Mouse (Mus musculus): ENCODE measurements at regions not wholly inside any gene's neighbourhood (a gene's known extent, or its start where the extent isn't known, plus 50 kb on each side); places are given as distances from the start of the nearest gene placed in this dataset.

DNA sequence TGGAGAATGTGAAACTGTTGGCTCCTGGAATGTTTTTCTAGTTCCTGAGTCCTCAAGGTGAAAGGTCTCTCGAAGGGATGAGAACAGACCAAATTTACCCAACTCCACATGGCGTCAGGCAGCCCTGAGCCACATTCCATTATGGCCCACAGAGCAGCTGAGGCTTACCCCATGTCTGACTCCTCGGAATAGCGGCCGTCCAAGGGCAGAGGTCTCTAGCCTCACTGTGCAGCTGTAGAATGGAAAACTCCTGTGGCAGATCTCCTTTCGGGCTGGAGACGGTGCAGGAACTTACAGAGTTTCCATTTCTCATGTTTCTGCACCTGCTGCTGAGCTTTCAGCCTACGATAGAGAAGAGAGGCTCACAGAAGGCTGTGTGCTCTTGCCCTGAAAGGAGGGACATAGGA is 69.1 kb upstream of the Eed start:
- Histone ChIP-seq H3K79me3 (ENCODE audit: low read depth) (no peaks in the 10 kb centered on the region), H3K4me3 (ENCODE audit: insufficient read depth, poor library complexity, severe bottlenecking) (no peak overlapping the region), H3K27me3 (ENCODE audit: control insufficient read depth, insufficient read depth, insufficient read length) (no peaks in the 10 kb centered on the region), H3K36me3 (ENCODE audit: control insufficient read depth, insufficient read depth) (no peaks in the 10 kb centered on the region), H3ac (ENCODE audit: control insufficient read depth, insufficient read length, low read depth) (no peak overlapping the region), H3K79me2 (ENCODE audit: control insufficient read depth, insufficient read depth) (no peaks in the 10 kb centered on the region)
- no peak for TF ChIP-seq MYOG (IDR thresholded peaks at IDR 0.05; ENCODE audit: control insufficient read depth, extremely low read depth, insufficient read length)
- no peak for TF ChIP-seq MYOD1 (IDR thresholded peaks at IDR 0.05; ENCODE audit: control insufficient read depth, insufficient read length, low read depth)
- no peak for TF ChIP-seq CTCF (IDR thresholded peaks at IDR 0.05; ENCODE audit: control insufficient read depth, insufficient read depth, insufficient read length)
- no peak for TF ChIP-seq MAX (IDR thresholded peaks at IDR 0.05)
- no peak for TF ChIP-seq CEBPB (IDR thresholded peaks at IDR 0.05; ENCODE audit: low read depth)
- TF ChIP-seq FOSL1 (IDR thresholded peaks at IDR 0.05; ENCODE audit: insufficient read depth, low read length, poor library complexity, severe bottlenecking) = no peak
- no peak for TF ChIP-seq USF1 (IDR thresholded peaks at IDR 0.05; ENCODE audit: low read depth)

DNA sequence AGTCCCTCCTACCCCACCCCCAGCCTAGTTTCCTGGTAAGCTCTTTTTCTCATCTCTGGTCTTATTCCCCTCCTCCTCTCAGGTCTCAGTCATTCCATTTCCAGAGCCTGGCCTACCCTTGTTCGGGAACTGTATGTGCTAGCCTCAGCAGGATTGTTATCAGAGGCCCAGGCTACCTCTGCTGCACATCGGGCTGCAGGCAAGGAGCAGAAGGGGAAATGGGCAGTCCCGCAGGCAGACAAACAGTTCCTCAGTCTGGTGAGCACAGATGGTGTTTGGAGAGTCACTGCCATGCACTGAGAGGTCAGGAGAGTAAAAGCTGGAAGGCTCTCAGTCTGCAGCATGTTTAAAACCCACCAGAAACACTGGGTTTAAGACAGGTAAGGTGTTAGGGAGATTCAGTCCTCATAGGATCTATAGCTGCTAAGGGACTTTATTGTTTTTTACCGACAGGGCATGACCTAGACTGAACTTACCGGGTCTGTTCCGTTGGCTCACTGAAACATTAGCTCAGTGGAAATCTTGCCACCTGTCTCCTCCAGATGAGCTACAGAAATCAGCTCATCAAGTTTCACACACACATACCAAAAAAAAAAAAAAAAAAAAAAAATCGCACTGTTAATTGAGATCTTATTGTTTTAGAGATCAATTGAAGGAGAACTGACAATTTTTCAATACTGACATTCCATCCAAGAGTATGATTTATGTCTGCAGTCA is 74.2 kb upstream of the Eed start:
- Histone ChIP-seq H3K4me3 (ENCODE audit: insufficient read depth, poor library complexity, severe bottlenecking) (no peak overlapping the region), H3K79me2 (ENCODE audit: control insufficient read depth, insufficient read depth) (no peaks in the 10 kb centered on the region), H3K27me3 (ENCODE audit: control insufficient read depth, insufficient read depth, insufficient read length) (no peaks in the 10 kb centered on the region), H3ac (ENCODE audit: control insufficient read depth, insufficient read length, low read depth) (no peak overlapping the region), H3K36me3 (ENCODE audit: control insufficient read depth, insufficient read depth) (no peaks in the 10 kb centered on the region), H3K79me3 (ENCODE audit: low read depth) (no peaks in the 10 kb centered on the region)
- TF ChIP-seq USF1 (IDR thresholded peaks at IDR 0.05; ENCODE audit: low read depth) = no peak

DNA sequence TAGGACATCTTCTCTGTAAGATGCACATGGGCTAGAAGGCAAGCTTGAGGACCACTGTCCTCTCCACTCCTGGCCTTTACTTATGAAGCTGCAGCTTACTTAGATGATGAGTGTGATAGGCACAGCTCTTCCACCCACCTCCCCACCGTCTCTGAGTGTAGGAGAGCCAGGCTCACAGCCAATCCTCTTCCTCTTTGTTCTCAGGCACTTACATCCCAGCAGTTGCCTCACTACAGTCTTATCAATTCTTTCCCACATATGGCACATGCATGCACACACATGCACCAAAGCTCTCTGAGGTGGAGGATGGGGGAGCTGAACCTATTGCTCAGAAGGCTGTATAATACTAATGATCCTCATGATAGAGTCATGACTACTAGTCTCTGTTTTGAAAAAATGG is 72.1 kb upstream of the Picalm start:
- H3K79me2 ChIP-seq (ENCODE audit: control insufficient read depth, insufficient read depth) = no peaks in the 10 kb centered on the region
- H3K4me3 ChIP-seq (ENCODE audit: insufficient read depth, poor library complexity, severe bottlenecking) = no peak overlapping the region
- H3K27me3 ChIP-seq (ENCODE audit: control insufficient read depth, insufficient read depth, insufficient read length) = no peaks in the 10 kb centered on the region
- no peak overlapping the region for H3ac ChIP-seq (ENCODE audit: control insufficient read depth, insufficient read length, low read depth)
- no peaks in the 10 kb centered on the region for H3K36me3 ChIP-seq (ENCODE audit: control insufficient read depth, insufficient read depth)
- no peaks in the 10 kb centered on the region for H3K79me3 ChIP-seq (ENCODE audit: low read depth)
- TF ChIP-seq USF1 (IDR thresholded peaks at IDR 0.05; ENCODE audit: low read depth) (no peak), MYOD1 (IDR thresholded peaks at IDR 0.05; ENCODE audit: control insufficient read depth, insufficient read length, low read depth) (no peak), MYOG (IDR thresholded peaks at IDR 0.05; ENCODE audit: control insufficient read depth, extremely low read depth, insufficient read length) (no peak), MAX (IDR thresholded peaks at IDR 0.05) (no peak), CTCF (IDR thresholded peaks at IDR 0.05; ENCODE audit: control insufficient read depth, insufficient read depth, insufficient read length) (no peak), FOSL1 (IDR thresholded peaks at IDR 0.05; ENCODE audit: insufficient read depth, low read length, poor library complexity, severe bottlenecking) (no peak), CEBPB (IDR thresholded peaks at IDR 0.05; ENCODE audit: low read depth) (no peak)

DNA sequence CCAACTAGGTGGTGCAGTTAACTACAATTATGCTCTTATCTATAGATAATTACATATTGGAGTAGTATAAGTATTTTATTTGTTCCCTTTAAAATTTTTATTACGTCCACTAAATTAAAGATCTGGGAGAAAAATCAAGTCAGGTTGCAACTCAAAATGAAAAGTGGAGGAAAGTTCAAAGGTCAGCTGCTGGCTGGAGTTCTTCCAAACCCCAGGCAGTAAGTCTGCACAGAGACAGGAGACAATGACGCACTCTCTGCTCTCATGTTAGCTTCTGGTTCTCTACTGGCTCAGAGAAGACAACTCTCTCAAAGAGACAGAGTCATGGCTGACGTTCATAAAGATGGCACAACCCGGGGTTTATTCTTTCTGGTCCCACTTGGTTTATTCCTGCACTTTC is 71.4 kb upstream of the Picalm start:
- Histone ChIP-seq H3K79me3 (ENCODE audit: low read depth) (no peaks in the 10 kb centered on the region), H3K79me2 (ENCODE audit: control insufficient read depth, insufficient read depth) (no peaks in the 10 kb centered on the region), H3K36me3 (ENCODE audit: control insufficient read depth, insufficient read depth) (no peaks in the 10 kb centered on the region), H3K27me3 (ENCODE audit: control insufficient read depth, insufficient read depth, insufficient read length) (no peaks in the 10 kb centered on the region), H3K4me3 (ENCODE audit: insufficient read depth, poor library complexity, severe bottlenecking) (no peak overlapping the region), H3ac (ENCODE audit: control insufficient read depth, insufficient read length, low read depth) (no peak overlapping the region)
- no peak for TF ChIP-seq MAX (IDR thresholded peaks at IDR 0.05)
- TF ChIP-seq FOSL1 (IDR thresholded peaks at IDR 0.05; ENCODE audit: insufficient read depth, low read length, poor library complexity, severe bottlenecking) = no peak
- no peak for TF ChIP-seq CEBPB (IDR thresholded peaks at IDR 0.05; ENCODE audit: low read depth)
- no peak for TF ChIP-seq CTCF (IDR thresholded peaks at IDR 0.05; ENCODE audit: control insufficient read depth, insufficient read depth, insufficient read length)
- TF ChIP-seq USF1 (IDR thresholded peaks at IDR 0.05; ENCODE audit: low read depth) = no peak
- TF ChIP-seq MYOG (IDR thresholded peaks at IDR 0.05; ENCODE audit: control insufficient read depth, extremely low read depth, insufficient read length) = no peak

DNA sequence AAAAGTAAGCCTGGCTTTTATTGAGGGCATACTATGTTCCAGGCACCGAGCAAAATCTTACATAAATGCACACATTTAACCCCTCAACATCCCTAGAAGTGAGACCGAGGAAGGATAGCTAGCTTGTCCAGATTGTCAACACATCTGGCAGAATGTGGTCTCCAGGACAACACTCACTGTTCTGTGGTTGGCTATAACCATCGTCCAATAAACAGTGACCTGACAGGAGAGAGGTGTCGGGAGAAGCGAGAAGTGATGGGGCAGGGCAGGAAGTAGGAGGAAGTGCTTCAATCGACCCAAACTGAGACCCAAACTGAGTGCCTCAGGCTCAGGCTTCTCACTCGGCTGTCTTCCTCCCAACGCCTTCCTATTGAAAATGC is 70.8 kb upstream of the Picalm start:
- Histone ChIP-seq H3ac (ENCODE audit: control insufficient read depth, insufficient read length, low read depth) (no peak overlapping the region), H3K4me3 (ENCODE audit: insufficient read depth, poor library complexity, severe bottlenecking) (no peak overlapping the region), H3K79me3 (ENCODE audit: low read depth) (no peaks in the 10 kb centered on the region), H3K79me2 (ENCODE audit: control insufficient read depth, insufficient read depth) (no peaks in the 10 kb centered on the region), H3K36me3 (ENCODE audit: control insufficient read depth, insufficient read depth) (no peaks in the 10 kb centered on the region), H3K27me3 (ENCODE audit: control insufficient read depth, insufficient read depth, insufficient read length) (no peaks in the 10 kb centered on the region)
- TF ChIP-seq MYOD1 (IDR thresholded peaks at IDR 0.05; ENCODE audit: control insufficient read depth, insufficient read length, low read depth) (no peak), MAX (IDR thresholded peaks at IDR 0.05) (no peak), MYOG (IDR thresholded peaks at IDR 0.05; ENCODE audit: control insufficient read depth, extremely low read depth, insufficient read length) (no peak), FOSL1 (IDR thresholded peaks at IDR 0.05; ENCODE audit: insufficient read depth, low read length, poor library complexity, severe bottlenecking) (no peak), USF1 (IDR thresholded peaks at IDR 0.05; ENCODE audit: low read depth) (no peak), CEBPB (IDR thresholded peaks at IDR 0.05; ENCODE audit: low read depth) (no peak), CTCF (IDR thresholded peaks at IDR 0.05; ENCODE audit: control insufficient read depth, insufficient read depth, insufficient read length) (no peak)

DNA sequence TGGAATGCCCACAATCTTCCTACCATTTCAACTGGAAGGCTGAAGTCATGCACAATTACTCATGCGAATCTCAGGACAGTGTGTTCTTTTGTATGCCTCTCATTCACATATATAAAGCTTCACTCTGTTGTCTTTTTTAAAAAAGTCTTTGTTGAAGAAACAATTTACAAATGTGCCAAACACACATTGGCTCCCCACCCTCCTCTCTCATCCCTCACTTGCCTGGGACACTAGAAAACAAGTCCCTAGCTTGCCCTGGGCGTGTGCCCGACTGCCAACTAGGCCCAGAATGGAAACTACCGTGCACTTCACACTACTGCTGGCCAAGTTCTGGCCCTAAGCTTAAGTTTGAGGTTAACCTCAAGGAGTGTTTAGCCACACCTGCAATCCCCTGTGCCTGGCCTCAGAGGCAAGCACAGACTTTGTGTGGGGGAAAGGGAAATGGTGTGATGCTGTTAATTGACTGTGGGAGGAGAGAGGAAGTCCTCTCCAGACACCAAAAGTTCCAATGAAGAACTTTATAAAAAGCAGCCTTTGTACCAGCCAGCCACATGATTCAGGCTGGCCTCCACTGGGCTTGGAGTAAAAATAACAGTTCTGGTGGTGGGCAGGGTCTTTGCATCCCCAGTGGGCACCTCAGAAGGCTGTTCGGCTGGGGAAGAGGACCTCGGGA is 70.2 kb upstream of the Picalm start:
- no peaks in the 10 kb centered on the region for H3K79me2 ChIP-seq (ENCODE audit: control insufficient read depth, insufficient read depth)
- TF ChIP-seq MYOD1 (IDR thresholded peaks at IDR 0.05; ENCODE audit: control insufficient read depth, insufficient read length, low read depth) (no peak), CEBPB (IDR thresholded peaks at IDR 0.05; ENCODE audit: low read depth) (no peak), CTCF (IDR thresholded peaks at IDR 0.05; ENCODE audit: control insufficient read depth, insufficient read depth, insufficient read length) (no peak), FOSL1 (IDR thresholded peaks at IDR 0.05; ENCODE audit: insufficient read depth, low read length, poor library complexity, severe bottlenecking) (no peak), USF1 (IDR thresholded peaks at IDR 0.05; ENCODE audit: low read depth) (no peak), MYOG (IDR thresholded peaks at IDR 0.05; ENCODE audit: control insufficient read depth, extremely low read depth, insufficient read length) (no peak), MAX (IDR thresholded peaks at IDR 0.05) (no peak)

More for the DNA sequence above, 70.2 kb upstream of the Picalm start:
- H3K4me3 ChIP-seq (ENCODE audit: insufficient read depth, poor library complexity, severe bottlenecking) = no peak overlapping the region
- no peaks in the 10 kb centered on the region for H3K79me3 ChIP-seq (ENCODE audit: low read depth)
- no peak overlapping the region for H3ac ChIP-seq (ENCODE audit: control insufficient read depth, insufficient read length, low read depth)
- no peaks in the 10 kb centered on the region for H3K36me3 ChIP-seq (ENCODE audit: control insufficient read depth, insufficient read depth)
- no peaks in the 10 kb centered on the region for H3K27me3 ChIP-seq (ENCODE audit: control insufficient read depth, insufficient read depth, insufficient read length)

Data from C2C12 (cell line).